Mouse (Mus musculus): ENCODE data around the gene Tyw1.

DNA sequence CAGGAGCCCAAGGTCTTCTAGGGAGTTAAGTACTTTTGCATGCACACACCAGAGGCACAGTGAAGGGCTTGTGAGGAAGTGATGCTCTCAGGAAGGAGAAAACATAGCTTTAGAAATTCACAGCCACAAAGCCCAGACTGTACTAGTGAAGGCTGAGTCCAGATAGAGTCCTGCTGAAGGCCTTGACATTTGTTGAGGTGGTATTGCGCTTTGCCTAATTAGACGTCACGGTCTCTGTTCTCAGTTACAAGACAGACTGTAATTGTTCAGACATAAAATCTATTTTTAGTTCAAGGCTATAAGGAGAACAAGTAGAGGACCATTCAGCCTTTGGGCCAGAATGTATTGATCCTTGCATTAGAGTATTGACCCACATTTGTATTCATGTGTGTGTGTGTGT, 58.1 kb downstream of the Tyw1 start:
- TF ChIP-seq FLI1 (IDR thresholded peaks at IDR 0.05; ENCODE audit: low read length) = no peak
- TF ChIP-seq GATA1 (IDR thresholded peaks at IDR 0.05; ENCODE audit: borderline replicate concordance, low read length) = no peak
